Mouse (Mus musculus): ENCODE results near the gene Rpl18a. TPM values are rescaled to one million over a fixed set of nuclear protein-coding genes. Genes with fewer than 3 reads are reported as not detected.

Gene Rpl18a
- polyA plus RNA-seq, 1 experiment from 2014 or later = 2,490 TPM

DNA sequence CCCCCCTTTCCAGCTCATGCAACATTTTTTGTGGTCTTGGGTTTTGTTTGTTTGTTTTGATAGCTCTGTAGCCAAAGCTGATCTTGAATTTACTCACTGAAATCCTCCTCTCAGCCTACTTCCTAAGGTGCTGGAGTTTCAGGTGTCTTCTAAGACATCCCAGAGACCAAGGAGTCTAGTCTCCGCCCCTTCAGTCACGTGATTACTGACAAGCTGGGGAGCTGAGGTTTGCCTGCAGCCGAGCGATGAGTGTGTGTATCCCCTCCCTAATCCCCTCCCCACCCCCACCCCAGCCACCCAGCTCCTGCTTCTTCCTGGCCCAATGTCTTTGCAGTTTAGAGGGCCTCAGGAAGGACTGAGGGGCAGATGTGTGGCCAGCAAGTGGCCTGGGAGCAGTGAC, 39.7 kb downstream of the Rpl18a start:
- H3K4me3 ChIP-seq (ENCODE audit: low read depth, low read length) = no peak overlapping the region
- peaks cover 18% of the 10 kb centered on the region for H3K27me3 ChIP-seq (ENCODE audit: insufficient read depth, low read length)
- peaks cover 8% of the 10 kb centered on the region for H3K4me1 ChIP-seq (ENCODE audit: insufficient read depth)
- no peak for ATAC-seq
- H3K27ac ChIP-seq (ENCODE audit: low read depth) = no peak overlapping the region
- H3K36me3 ChIP-seq (replicated peaks; ENCODE audit: insufficient read depth, low read length) = no peaks in the 10 kb centered on the region
- no peak overlapping the region for H3K4me2 ChIP-seq (ENCODE audit: low read depth, low read length)
- no peak for DNase-seq
- no peaks in the 10 kb centered on the region for H3K9me3 ChIP-seq (ENCODE audit: low read length)
- no peak overlapping the region for H3K9ac ChIP-seq (replicated peaks)
- WGBS (ENCODE audit: insufficient replicate concordance) = 49% methylated on average over 4 of the region's 4 CpGs
- TF ChIP-seq EP300 (IDR thresholded peaks at IDR 0.05; ENCODE audit: low read depth) (no peak), CTCF (IDR thresholded peaks at IDR 0.05; ENCODE audit: low read depth) (no peak)

DNA sequence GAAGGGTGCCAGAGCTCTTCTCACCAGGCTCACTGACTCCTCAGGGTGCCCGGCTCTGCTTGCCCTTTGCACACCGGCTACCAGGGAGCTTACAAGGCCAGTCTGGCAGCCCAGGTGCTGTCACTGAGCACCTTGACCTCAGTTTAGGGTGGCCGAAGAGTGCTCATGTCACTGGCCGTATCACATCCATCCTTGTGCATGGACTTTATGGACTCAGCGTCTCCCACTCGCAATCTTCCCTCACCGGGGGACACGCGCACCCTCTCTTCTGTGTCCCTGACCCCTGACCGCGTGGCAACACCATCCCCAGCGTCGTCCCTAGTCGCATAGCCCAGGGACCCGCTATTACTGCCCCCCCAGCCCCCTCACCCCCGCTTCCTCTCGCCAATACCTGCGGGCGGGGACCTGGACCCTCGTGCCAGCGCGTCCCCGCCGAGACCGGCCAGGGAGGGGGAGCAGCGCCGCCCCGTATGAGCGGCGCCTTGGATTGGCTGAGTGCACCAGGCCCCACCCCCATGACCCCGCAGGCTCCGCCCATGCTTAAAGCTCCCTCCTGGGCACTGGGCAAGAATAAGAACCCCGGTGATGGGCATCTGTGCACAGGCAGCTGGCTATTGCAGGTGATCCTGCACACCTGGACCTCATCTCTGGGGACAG, 40.5 kb downstream of the Rpl18a start:
- no peak for TF ChIP-seq CTCF (IDR thresholded peaks at IDR 0.05; ENCODE audit: low read depth)
- no peak for TF ChIP-seq EP300 (IDR thresholded peaks at IDR 0.05; ENCODE audit: low read depth)
- Histone ChIP-seq H3K4me3 (ENCODE audit: low read depth, low read length) (peak overlapping the region; percentile 38), H3K9ac (replicated peaks) (no peak overlapping the region; the same call in 1 of the 2 replicates), H3K9me3 (ENCODE audit: low read length) (no peaks in the 10 kb centered on the region), H3K4me2 (ENCODE audit: low read depth, low read length) (peak overlapping the region; percentile 75), H3K36me3 (replicated peaks; ENCODE audit: insufficient read depth, low read length) (no peaks in the 10 kb centered on the region), H3K4me1 (ENCODE audit: insufficient read depth) (peaks cover 8% of the 10 kb centered on the region), H3K27ac (ENCODE audit: low read depth) (no peak overlapping the region), H3K27me3 (ENCODE audit: insufficient read depth, low read length) (peaks cover 10% of the 10 kb centered on the region)
- DNase-seq (peak; percentile 80), ATAC-seq (peak; percentile 83)
- WGBS (ENCODE audit: insufficient replicate concordance) = 11% methylated on average over 26 of the region's 33 CpGs

DNA sequence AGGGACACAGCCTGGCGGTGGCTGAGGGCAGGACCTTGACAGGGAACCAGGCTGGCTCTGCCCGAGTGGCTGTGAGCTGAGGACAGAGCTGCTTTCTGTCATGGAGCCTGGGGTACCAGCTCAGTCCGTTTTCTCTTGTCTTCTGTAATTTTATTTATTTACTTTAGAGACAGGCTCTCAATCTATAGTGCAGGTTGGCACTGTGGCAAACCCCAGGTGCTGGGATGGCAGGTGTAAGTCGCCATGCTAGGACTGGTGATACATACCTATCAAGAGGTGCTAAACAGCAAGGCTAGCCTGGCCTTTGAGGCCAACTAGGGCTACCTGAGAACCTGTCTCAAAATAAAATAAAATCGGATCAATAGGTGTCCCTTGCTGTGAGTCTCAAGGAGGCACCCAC, 41.2 kb downstream of the Rpl18a start:
- Histone ChIP-seq H3K9me3 (ENCODE audit: low read length) (no peaks in the 10 kb centered on the region), H3K36me3 (replicated peaks; ENCODE audit: insufficient read depth, low read length) (no peaks in the 10 kb centered on the region), H3K4me2 (ENCODE audit: low read depth, low read length) (no peak overlapping the region), H3K4me3 (ENCODE audit: low read depth, low read length) (no peak overlapping the region), H3K9ac (replicated peaks) (no peak overlapping the region), H3K27me3 (ENCODE audit: insufficient read depth, low read length) (peaks cover 4% of the 10 kb centered on the region; the same call in 1 of the 2 replicates), H3K27ac (ENCODE audit: low read depth) (no peak overlapping the region), H3K4me1 (ENCODE audit: insufficient read depth) (peaks cover 8% of the 10 kb centered on the region)
- ATAC-seq (no peak), DNase-seq (no peak)
- no peak for TF ChIP-seq EP300 (IDR thresholded peaks at IDR 0.05; ENCODE audit: low read depth)
- TF ChIP-seq CTCF (IDR thresholded peaks at IDR 0.05; ENCODE audit: low read depth) = no peak
- 67% methylated on average over 5 of the region's 5 CpGs for WGBS (ENCODE audit: insufficient replicate concordance)

DNA sequence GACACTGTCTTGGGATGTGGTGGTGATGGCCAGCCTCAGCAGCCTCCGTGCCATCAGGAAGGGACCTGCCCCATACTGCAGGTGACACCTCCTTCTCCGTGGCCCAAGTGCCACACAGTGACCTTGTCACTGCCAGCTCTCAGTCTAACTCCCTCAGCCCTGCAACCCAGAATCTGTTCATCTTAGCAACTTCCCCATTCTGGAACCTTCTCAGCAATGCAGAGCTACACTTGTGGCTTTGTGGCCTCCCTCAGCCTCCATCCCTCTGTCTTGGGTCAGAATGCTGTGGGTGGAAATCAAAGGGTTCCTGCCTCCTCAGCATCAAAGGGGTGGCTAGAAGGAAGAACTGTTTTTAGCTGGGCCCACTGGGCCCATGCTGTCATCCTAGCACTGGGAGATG, 43.3 kb downstream of the Rpl18a start:
- Histone ChIP-seq H3K4me2 (ENCODE audit: low read depth, low read length) (no peak overlapping the region), H3K4me1 (ENCODE audit: insufficient read depth) (peaks cover 6% of the 10 kb centered on the region), H3K27me3 (ENCODE audit: insufficient read depth, low read length) (peaks cover 4% of the 10 kb centered on the region; the same call in 1 of the 2 replicates), H3K36me3 (replicated peaks; ENCODE audit: insufficient read depth, low read length) (no peaks in the 10 kb centered on the region), H3K27ac (ENCODE audit: low read depth) (no peak overlapping the region), H3K9ac (replicated peaks) (no peak overlapping the region), H3K4me3 (ENCODE audit: low read depth, low read length) (no peak overlapping the region), H3K9me3 (ENCODE audit: low read length) (no peaks in the 10 kb centered on the region)
- no peak for DNase-seq
- no peak for ATAC-seq
- TF ChIP-seq CTCF (IDR thresholded peaks at IDR 0.05; ENCODE audit: low read depth) = no peak
- TF ChIP-seq EP300 (IDR thresholded peaks at IDR 0.05; ENCODE audit: low read depth) = no peak
- WGBS (ENCODE audit: insufficient replicate concordance) = 35% methylated on average over 2 of the region's 2 CpGs

DNA sequence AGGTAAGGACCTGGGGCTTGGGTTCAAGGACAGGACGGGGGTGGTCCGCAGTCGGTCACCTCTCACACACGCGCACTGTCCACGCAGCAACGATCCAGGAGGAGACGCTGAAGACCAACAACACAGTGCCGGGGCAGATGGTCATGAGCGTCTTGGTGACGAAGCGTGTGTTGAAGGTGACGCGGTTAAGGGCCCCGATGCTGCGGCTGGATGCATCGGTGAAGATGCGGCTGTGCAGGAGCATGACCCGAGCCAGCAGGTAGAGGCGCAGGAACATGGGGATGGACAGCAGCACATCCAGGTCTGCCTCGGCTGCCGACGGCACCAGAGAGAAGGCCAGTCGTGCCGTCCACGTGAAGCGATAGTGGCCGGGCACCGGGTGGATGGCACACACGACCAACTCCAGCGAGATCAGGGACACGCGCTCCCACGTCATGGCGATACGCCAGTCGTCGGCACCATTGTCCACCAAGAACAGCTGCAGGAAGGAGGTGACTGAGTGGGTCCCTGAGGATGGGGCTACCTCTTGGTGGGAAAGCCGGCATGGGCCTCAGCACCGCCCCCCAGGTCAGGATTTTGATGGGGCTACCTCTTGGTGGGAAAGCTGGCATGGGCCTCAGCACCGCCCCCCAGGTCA, 44.5 kb downstream of the Rpl18a start:
- Histone ChIP-seq H3K4me1 (ENCODE audit: insufficient read depth) (peaks cover 6% of the 10 kb centered on the region), H3K4me3 (ENCODE audit: low read depth, low read length) (no peak overlapping the region), H3K27me3 (ENCODE audit: insufficient read depth, low read length) (peaks cover 8% of the 10 kb centered on the region; the same call in 1 of the 2 replicates), H3K4me2 (ENCODE audit: low read depth, low read length) (no peak overlapping the region), H3K36me3 (replicated peaks; ENCODE audit: insufficient read depth, low read length) (no peaks in the 10 kb centered on the region), H3K27ac (ENCODE audit: low read depth) (no peak overlapping the region), H3K9ac (replicated peaks) (no peak overlapping the region), H3K9me3 (ENCODE audit: low read length) (no peaks in the 10 kb centered on the region)
- no peak for ATAC-seq
- TF ChIP-seq CTCF (IDR thresholded peaks at IDR 0.05; ENCODE audit: low read depth) (no peak), EP300 (IDR thresholded peaks at IDR 0.05; ENCODE audit: low read depth) (no peak)
- WGBS (ENCODE audit: insufficient replicate concordance) = 90% methylated on average over 41 of the region's 41 CpGs
- no peak for DNase-seq

DNA sequence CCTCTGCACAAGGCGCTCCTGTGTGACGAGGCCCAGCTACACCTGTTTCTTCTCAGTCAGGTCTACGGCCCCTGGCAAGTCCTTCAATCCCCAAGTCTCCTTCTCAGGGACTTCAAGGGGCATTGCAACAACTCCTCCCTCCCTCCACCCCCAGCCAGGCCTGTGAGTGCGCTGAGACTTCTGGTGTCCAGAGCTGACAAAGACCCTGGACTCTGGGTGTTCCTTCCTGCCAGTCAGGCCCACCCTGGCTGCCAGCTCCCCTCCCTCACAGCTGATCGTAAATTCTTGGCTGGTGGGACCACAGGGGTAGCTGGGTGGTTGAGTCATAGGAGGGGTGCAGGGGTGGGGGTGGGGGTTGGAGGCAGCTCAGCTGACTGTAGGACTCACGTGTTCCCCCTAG, 45.4 kb downstream of the Rpl18a start:
- no peak overlapping the region for H3K27ac ChIP-seq (ENCODE audit: low read depth)
- H3K27me3 ChIP-seq (ENCODE audit: insufficient read depth, low read length) = peaks cover 10% of the 10 kb centered on the region; the same call in 1 of the 2 replicates
- no peaks in the 10 kb centered on the region for H3K36me3 ChIP-seq (replicated peaks; ENCODE audit: insufficient read depth, low read length)
- no peak overlapping the region for H3K4me2 ChIP-seq (ENCODE audit: low read depth, low read length)
- TF ChIP-seq CTCF (IDR thresholded peaks at IDR 0.05; ENCODE audit: low read depth) (no peak), EP300 (IDR thresholded peaks at IDR 0.05; ENCODE audit: low read depth) (no peak)
- no peak overlapping the region for H3K4me3 ChIP-seq (ENCODE audit: low read depth, low read length)
- ATAC-seq = no peak
- DNase-seq = no peak
- peaks cover 3% of the 10 kb centered on the region for H3K4me1 ChIP-seq (ENCODE audit: insufficient read depth)
- no peaks in the 10 kb centered on the region for H3K9me3 ChIP-seq (ENCODE audit: low read length)
- WGBS (ENCODE audit: insufficient replicate concordance) = 66% methylated on average over 6 of the region's 6 CpGs
- H3K9ac ChIP-seq (replicated peaks) = no peak overlapping the region

Measured in liver, postnatal 0 days (tissue).